Mouse (Mus musculus) lung, adult 18-20 months (tissue): Measurements from ENCODE around the gene Rbfox3.

Experiments used
- DNase-seq, 2 experiments: peaks; one replicate each; pipeline ENCODE4 v3.0.0; 2022; ENCODE audit warnings: mixed read lengths in 2 of 2

Gene Rbfox3

DNA sequence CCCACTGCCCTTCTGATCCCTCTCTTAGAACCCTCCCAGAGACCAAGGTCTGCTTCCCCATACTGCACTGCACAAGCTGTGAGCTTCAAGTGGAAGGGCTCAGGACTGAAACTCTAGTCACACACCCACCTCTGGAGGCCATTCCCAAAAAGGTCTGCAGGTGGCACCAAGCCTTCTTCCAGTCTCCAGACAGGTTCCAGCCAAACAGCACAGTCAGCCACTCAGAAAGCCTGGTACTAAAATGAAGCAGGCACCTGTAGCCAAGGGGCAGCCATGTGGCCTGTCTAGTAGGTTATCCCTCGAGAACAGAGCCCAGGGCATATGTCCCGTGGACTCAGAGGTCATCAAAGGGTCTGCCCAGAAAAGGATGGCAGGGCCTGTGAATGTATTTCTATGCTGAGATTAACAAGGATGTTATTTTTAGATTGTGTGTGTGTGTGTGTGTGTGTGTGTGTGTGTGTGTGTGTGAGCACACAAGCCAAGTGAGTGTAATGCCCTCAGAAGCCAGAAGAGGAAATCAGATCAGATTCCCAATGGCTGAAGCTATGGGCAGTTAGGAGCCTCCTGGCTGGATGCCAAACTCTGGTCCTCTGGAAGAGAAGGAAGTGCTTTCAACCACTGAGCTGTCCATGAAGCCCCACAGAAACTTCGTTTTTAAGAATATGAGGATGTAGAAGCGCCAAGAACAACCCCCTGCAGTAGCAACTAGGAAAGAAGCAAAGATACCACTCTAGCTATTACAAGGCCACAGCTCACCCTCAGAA is at the start of gene Rbfox3:
Rbfox3 (minus strand) TSS at position 291 of the 764 bp plus-strand sequence.
- DNase-seq = no peak

DNA sequence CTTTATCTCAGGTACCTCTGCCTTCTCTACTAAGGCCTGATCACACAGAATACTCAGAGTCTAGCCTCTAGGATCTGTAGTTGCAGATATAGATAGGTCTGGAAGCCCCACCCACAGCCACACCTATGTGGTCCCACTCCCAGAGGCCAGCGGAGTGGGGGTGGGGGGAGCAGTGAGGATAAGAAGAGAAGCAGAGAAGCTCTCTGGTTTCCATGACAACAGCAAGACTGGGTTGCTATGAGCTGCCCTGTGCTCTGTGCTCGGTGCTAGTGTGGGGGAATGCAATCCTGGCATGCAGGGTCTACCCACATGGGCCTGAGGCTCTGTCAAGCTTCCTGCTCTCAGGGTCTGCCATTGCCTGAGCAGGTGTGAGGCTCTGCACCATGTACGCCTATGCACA is 49.3 kb upstream of the Rbfox3 start:
- no peak for DNase-seq

DNA sequence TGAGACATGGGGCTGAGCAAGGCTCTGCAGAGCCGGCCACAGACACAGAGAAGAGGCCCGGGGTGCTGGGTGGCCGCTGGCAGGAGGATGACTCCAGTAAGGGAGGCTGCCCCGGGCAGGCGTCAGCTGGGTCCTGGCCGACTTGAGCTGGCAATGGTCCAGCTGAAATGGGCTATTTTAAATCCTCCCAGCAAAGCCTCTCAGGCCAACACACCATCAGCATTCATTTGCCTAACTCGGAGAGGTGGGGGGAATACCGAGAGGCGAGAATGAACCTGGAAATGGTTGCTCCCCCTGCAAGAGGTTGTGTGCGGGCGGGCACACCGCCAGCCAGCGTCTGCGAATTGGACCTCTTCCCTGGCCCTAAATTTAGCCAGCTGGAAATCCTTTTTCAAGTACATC is 45.7 kb upstream of the Rbfox3 start:
- DNase-seq = peak; percentile 7 to 13

DNA sequence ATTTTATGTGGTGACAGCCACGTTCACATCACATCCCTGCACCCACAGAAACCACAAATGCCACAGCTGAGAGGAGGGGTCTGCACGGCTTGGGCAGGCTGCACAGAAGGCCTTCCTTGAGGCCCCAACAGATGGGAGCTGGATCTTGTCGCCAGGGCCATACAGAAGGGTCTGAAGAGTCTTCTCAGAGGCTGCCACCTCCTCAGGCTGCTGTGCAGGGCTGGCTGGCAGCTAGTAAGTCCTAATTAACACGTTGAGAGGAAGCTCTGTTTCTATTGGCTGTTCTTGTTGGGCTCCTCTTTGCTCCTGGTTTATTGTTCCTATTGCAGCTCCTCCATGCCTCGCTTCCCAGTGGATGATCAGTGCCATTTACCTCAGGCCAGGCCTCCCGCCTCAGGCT is 43.6 kb upstream of the Rbfox3 start:
- no peak for DNase-seq

DNA sequence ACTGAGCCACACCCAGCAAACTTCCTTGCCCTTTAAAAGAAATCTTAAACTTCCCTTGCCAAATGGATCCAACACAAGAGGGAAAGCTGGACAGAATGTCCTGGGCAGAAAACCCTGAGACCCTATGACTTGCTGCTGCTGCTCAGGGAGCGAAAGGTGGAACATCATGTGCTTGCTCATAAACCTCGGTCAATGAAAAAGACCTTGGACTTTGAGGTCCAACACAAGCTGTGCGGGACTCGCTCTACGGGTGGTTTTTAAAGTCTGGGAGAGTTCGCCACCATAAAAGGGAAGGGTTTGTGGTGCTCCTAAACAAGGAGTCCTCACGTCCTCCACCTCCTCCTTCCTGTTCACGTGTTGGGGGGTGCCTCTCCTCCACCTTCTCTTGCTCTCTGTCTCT is 34.5 kb upstream of the Rbfox3 start:
- DNase-seq = no peak

DNA sequence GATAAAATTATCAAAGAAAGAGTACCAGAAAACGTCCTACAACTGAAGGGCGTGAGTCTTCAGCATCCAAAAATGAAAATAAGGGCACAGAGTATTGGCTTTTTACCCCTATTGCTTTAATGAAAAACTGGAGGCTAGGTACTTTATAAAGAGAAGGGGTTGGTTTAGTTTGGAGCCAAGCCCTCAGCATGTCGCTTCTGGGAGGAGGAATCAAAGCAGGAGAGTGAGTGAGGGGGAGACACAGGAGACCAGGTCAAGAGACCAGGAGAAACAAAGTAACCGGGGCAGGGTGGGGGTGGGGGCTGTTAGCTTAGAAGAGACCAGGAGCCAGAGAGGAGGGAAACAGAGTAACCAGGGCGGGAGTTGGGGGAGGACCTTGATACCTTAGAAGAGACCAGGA is 29.9 kb upstream of the Rbfox3 start:
- no peak for DNase-seq

DNA sequence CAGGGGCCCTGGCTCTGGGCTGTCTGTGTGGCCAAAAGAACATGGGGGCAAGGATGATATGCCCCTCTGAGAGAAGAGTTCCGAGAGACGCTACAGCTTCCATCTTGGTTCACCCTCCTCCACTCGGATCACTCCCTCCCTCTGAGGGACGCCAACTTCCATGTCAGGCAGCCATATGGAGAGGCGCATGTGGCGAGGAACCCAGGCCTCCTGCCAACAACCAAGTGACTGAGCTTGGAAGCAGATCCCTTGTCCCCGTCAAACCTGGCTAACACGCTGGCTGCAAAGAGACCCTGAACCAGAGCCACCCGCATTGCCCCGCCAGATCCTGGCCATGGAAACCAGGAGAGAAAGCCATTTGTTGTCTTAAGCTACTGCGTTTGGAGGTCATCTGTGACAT is 29.1 kb upstream of the Rbfox3 start:
- no peak for DNase-seq

DNA sequence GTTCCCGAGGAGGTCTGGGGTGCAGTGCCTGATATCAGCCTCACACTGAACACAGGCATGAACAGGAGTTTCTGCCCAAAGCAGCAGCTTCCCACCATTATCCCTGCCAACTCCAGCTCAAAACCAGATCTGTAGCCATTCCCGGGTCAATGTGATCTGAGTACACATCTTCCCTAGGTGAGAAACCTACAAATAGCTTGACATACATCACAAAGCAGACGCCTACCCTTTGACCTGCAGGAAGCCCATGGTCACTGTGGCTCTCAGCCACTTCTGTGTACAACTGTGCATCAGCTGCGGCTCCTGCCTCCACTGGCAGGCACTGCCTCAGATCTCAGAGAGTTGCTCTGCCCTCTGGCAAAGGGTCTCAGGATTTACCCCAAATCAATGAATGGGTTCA is 28.3 kb upstream of the Rbfox3 start:
- no peak for DNase-seq

DNA sequence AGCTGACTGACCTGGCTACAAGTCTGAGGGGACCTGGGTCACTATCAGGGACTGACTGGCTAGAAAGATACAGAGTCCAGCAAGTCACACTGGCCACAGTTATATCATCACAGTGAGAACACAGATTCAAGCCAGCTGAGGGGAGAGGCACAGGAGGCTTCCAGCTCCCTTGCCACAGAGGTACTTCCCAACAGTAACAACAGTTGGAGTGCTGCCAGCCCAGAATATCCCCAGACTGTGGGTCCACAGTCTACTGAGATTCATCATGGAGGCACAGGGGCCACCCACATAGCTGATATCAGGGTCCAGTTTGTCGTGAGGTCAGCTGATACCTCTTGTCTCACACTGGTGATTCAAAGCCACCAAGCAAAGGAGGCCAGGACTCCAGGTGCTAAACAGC is 23.5 kb upstream of the Rbfox3 start:
- DNase-seq = no peak

DNA sequence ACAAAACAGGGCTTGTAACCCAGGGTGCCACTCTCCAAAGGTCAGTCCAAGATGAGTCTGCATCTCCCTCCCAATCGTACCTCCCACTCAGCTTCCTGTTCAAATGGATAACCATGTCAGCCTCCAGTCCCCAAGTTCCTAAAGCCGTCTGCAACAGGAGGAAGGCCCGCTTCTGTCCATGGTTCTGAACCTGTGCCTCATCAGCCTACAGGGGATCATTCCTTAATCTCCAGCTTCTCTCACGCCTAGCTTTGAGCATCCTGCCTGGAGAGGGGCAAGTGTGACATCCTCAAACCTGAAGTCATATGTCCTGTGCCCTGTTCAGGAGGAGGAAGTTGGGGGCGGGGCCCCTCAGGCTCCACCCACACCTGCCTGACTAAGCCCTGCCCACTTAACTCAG is 15.7 kb upstream of the Rbfox3 start:
- DNase-seq = no peak

DNA sequence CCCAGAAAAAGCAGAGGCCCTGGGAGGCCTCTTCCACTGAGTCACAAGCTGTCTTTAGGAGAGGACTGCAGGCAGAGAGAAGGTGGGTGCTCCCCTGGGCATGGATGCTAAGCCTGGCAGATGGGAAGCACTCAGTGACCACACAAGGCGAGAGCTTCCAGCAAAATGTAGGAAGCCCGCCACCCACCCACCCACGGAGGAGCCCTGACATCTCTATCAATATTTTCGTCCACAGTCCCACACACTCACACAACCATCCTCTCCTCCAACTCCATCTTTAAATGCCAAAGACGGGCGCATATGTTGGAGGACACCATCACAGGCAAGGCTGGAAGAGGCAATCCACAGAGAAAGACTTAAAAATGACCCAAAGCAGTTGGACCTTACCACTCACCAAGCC is 10.5 kb upstream of the Rbfox3 start:
- DNase-seq = no peak

DNA sequence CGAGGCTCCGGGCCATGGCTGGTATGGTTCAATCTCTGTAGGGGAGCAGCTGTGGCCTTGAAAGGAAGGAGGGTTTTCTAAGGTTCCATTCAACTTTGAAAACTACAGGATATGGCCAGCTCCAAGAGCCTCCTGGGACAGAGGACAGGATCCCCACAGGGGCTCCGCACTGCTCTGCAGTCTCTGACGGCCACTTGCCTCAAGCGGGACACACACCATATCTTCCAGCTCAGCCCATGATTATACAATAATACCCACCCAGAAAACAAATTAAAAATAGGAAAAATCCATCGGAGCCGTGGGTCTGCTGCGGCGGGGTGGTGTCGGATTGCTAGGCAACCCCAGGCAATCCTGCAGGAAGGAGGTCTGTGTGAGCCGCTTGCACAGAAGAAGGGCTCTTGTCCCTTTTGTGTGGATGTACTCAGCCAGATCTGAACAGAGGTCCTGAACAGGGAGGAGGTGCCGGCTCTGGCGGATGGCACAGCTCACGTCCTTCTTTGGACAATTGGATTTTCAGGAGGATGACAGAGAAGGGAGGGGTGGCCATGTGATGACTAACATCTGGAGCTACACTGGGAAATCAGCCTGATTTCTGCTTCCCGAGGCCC is 5.1 kb upstream of the Rbfox3 start:
- DNase-seq = no peak

DNA sequence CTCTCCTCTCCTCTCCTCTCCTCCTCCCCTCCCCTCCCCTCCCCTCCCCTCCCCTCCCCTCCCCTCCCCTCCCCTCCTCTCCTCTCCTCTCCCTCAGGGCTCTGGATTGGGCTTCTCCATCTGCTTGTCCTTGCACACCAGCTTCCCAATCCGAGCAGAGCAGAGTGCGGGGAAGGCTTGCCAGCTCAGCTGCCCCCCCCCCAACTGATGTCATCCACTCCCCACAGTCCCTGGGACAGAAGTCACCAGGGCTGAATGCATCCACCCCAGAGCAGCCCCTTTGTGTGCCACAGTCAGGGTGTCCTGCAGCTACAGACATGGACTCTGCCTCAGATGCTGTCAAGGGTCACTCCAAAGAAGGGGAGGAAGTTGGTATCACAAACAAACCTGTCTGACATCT is 4.5 kb upstream of the Rbfox3 start:
- no peak for DNase-seq

DNA sequence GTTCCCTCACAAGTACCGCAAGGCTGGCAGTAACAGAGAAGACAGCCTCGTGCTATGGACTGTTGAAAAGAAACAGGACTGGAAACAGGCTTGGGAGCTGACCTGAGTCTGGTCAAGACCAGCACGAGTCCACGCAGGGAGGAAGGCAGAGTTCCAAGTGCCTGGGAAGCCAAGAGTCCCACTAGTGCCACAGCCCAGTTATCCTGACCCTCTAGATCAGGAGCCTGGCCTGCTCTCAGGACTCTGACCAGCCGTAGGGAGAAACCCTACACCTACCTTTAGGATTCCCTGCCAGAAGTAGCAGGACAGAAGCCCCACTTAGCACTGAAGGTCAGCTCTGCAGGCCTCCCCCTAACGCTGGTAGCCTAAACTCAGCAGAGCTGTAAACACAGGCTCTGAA is 1.3 kb upstream of the Rbfox3 start:
- DNase-seq = no peak

DNA sequence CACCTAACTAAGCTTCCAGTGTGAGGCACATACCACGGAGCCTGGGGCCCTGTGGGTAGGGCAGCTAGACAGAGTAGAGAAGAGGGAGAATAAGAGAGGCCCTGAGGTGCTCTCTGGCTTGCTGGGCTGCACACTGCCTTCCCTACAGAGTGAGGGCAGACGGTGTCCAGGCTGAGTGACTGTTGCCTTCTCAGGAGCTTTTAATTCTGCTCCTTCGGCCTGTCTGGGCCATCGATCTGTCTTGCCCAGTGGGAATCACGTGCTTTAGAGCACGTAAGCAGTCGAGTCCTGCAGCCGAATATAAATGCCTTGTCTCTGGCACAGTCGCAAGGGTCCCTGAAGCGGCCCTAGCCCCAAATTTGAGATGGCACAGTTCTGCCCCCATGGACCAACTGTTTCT is 641 bp downstream of the Rbfox3 start:
- DNase-seq = no peak

DNA sequence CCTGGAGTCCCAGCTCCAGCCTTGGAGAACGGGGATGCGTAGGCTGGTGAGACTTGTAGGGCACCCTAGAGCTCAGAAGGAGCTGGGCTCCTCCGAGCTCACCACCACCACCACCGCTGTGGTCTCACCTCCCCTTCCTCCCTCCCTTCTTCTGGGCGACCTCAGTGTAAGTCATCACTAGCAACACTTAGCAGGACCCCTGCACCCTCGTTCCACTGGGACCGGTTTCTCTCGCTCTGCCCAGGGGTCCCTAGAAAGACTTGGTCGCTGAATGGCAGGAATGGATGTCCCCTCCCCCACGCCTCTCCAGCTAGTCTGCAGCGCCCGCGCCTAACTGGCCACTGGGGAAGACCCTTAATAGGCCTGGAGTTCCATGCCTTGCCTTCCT is 1.6 kb downstream of the Rbfox3 start:
- no peak for DNase-seq

DNA sequence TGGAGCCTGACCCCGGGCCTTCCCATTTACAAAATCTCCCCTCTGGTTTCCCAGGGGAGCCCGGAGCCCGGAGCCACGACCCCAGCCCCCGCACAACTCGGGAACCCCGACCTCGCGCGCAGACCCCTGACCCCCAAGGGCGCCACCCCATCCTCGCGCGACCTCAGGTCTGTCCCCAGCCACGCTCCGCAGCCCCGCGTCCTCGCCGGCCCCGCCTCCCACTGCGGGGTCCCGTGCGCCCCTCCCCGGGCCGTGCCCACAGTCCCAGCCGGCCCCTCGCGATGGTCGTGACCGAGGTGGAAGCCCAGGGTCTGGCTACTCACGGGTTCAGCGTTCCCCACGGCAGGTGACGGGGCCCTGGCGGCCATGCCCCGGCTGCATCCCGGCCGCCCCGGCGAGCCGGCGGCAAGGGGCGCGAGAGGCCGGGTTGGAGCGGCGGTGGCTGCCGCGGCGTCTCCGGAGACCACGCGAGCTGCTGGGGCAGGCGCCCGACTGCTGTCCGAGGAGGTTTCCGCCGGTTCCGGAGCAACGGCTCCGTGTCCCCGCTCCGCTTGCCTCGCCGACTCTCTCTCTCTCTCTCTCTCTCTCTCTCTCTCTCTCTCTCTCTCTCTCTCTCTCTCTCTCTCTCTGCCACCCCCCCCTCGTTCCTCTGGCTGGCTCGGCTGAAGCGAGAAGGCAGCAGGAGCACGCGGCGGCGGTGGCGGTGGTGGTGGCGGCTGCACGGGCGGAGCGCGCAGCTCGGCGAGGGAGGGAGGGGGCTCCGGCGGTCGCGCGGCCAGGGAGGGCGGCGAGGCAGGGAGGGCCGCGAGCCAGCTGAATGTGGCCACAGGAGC is 2.2 kb downstream of the Rbfox3 start:
- no peak for DNase-seq

DNA sequence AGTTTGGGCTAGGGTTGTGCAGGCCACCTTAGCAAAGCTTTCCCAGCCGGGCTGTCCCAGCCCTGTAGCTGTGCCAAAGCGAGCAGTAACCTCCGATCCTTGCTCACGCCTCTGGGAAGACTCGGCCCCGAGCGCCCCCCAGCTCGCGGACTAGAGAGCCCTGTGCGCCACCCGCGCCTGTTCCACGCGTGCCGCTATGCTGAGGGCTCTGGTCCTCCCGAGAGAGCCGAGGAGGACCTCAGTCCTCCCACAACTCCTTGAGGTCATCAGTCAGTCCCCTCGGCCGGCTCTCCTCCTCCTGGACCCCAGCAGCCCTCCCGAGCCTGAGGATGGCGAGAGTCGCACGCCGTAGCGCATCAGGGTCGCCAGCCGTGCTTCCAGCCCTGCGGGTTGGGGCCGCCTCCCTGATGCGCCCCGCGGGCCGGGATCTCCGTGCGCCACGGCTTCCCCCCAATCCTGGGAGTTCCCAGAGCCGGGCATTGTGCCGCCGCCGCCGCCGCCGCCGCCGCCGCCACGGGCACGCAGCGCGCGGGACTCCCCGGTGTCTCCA is 2.9 kb downstream of the Rbfox3 start:
- no peak for DNase-seq

DNA sequence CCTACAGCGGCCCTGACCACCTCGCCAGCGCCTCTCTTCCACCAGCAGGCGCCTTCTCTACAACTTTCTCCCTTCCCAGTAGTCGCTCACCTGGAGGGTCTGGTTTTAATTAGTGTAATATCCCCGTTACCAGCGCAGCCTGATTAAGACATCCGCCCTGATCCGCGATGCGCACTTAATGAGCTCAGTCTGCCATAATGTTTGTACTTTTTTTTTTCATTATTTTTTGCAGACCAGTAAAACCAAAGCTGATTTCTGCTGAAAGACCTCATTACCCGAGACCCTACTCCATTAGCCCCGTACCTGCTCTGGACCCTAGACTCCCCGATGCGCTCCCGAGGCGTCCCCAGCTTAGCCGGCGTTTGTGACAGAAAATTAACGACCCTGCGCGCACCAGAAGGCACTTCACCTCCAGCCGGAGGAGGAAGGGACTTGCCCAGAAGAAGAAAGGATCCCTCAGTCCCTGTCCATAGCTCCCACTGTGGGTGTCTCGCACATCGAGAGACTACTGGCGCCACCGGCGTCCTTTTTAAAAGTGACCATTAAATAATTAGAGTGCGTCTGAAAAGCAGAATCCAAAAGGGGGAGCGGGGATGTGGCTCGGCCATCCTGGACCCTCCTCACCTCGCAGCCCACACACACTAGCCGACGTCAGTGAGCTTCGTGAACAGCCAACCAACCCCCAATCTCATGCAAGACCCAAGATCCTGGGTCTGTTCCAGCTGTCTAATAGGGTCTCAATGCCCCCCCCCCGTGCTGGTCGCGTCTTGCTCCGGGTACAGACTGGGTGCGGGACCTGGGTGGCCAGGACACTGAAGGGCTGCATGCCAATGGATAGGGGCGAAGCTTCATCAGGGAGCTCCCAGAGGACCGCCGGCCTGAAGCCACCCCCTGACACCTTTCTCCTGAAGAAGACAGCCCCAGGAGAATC is 3.7 kb downstream of the Rbfox3 start:
- no peak for DNase-seq

DNA sequence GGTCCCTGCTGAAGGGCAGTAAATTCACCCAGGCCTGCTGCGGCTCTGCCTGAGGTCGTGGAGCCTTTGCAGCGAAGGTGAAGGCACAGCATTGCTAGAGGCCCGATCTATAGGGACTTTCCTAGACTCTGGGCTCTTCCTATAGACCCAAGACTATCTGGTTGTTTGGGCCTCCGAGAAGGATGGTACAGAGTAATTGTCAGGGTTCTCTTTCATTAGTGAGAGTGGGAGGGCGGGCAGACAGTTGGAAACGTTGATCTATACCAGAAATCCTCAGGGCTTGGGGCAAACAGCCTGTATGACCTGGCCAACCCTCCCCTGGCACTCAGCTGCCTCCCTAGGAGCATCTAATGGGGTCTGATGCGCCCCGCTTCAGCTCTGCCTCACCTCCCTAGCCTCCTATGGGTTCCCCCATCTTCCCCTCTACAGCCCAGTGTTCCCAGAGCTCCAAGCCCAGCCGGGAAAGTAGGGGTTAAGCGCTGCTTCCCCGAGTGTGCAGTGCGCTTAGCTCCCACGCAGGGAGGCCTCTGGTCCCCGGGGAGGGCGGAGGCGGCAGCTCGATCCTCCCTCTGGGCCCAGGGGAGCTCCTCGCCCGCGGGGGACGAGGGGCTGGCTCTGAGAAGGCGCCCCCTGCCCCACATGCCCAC is 4.5 kb downstream of the Rbfox3 start:
- DNase-seq = no peak

DNA sequence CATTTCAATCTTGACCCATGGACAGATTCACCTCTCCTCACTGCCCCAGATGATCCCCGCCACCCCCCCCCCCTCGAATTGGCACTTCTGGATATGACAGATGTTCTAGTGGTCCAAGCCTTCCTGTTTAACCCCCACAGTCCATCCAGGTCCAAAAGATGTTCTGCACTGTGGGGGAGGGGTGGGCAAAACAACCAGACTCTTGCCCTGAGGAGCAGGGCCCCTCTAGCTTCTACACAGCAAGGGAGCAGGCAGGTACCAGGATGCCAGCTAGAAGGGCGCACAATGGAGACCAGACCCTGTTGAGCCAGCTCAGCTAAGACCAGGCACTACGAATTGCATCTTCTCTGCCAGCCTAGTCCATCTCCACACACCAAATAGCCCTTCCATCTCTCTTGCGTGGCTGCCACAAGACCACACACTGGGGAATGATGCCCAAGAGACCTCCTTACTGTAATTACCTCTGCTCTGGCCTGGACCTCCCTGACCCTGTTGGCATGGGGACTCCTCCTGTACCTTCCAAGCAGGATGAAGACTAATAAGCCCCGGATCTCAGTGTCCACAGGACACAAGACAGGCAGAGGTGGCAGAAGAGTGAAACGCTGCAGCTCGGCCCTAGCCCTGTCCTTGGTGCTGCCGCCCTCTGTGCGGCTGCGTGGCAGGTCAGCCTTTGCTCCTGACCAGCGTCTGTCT is 5.1 kb downstream of the Rbfox3 start:
- no peak for DNase-seq
